Mouse (Mus musculus): ENCODE data around the gene 9230112D13Rik.

Gene 9230112D13Rik

GRCm38 (mm10) chr14:34492688-34493087, 29.9 kb downstream of the 9230112D13Rik start:
- DNase-seq, result no peak

- no peak for DNase-seq
These were observed 31.6 kb downstream of the 9230112D13Rik start for GRCm38 (mm10) chr14:34490965-34491364.

GRCm38 (mm10) chr14:34489928-34490327, 32.7 kb downstream of the 9230112D13Rik start:
- no peak for DNase-seq

- no peak for DNase-seq
These were observed 36.4 kb downstream of the 9230112D13Rik start for GRCm38 (mm10) chr14:34486169-34486568.

- DNase-seq, result no peak
These were observed 38.9 kb downstream of the 9230112D13Rik start for GRCm38 (mm10) chr14:34483469-34484341.

GRCm38 (mm10) chr14:34471591-34471990, 51.0 kb downstream of the 9230112D13Rik start:
- no peak for DNase-seq

GRCm38 (mm10) chr14:34466291-34466690, 56.3 kb downstream of the 9230112D13Rik start:
- no peak for DNase-seq
